Mouse (Mus musculus) lung, adult 18-20 months (tissue): ENCODE measurements around the gene Il15.

Experiments used
- DNase-seq, 2 experiments: peaks; one replicate each; pipeline ENCODE4 v3.0.0; 2022; ENCODE audit warnings: mixed read lengths in 2 of 2

The Il15 gene

GRCm38 (mm10) chr8:82402686-82403330, at the start of gene Il15:
Il15 (minus strand) TSS chr8:82403222.
- peak; percentile 83 to 89 for DNase-seq

- DNase-seq = no peak
Observed at GRCm38 (mm10) chr8:82444897-82445296, 41.9 kb upstream of the Il15 start.

- DNase-seq = peak; percentile 55 to 75
Observed at GRCm38 (mm10) chr8:82416587-82417340, 13.7 kb upstream of the Il15 start.

- no peak for DNase-seq
Observed at GRCm38 (mm10) chr8:82415485-82415884, 12.5 kb upstream of the Il15 start.

- no peak for DNase-seq
Observed at GRCm38 (mm10) chr8:82410135-82410534, 7.1 kb upstream of the Il15 start.

GRCm38 (mm10) chr8:82407060-82407459, 4.0 kb upstream of the Il15 start:
- DNase-seq = no peak

- no peak for DNase-seq
Observed at GRCm38 (mm10) chr8:82404068-82404467, 1.0 kb upstream of the Il15 start.

- peak; percentile 66 for DNase-seq
Observed at GRCm38 (mm10) chr8:82402261-82402685, 749 bp downstream of the Il15 start.

GRCm38 (mm10) chr8:82401490-82401889, 1.5 kb downstream of the Il15 start:
- no peak for DNase-seq

- DNase-seq = no peak
Observed at GRCm38 (mm10) chr8:82401059-82401458, 2.0 kb downstream of the Il15 start.

GRCm38 (mm10) chr8:82400376-82400775, 2.6 kb downstream of the Il15 start:
- no peak for DNase-seq

- DNase-seq = no peak
Observed at GRCm38 (mm10) chr8:82398546-82398945, 4.5 kb downstream of the Il15 start.

GRCm38 (mm10) chr8:82391258-82391657, 11.8 kb downstream of the Il15 start:
- no peak for DNase-seq

- DNase-seq = no peak
Observed at GRCm38 (mm10) chr8:82388356-82388902, 14.6 kb downstream of the Il15 start.

- no peak for DNase-seq
Observed at GRCm38 (mm10) chr8:82387614-82388013, 15.4 kb downstream of the Il15 start.

GRCm38 (mm10) chr8:82385867-82386266, 17.2 kb downstream of the Il15 start:
- DNase-seq = no peak

GRCm38 (mm10) chr8:82384458-82385234, 18.4 kb downstream of the Il15 start:
- no peak for DNase-seq

- peak; percentile 24 to 38 for DNase-seq
Observed at GRCm38 (mm10) chr8:82383346-82383745, 19.7 kb downstream of the Il15 start.

GRCm38 (mm10) chr8:82382316-82382715, 20.7 kb downstream of the Il15 start:
- no peak for DNase-seq

- no peak for DNase-seq
Observed at GRCm38 (mm10) chr8:82374470-82374869, 28.6 kb downstream of the Il15 start.

- no peak for DNase-seq
Observed at GRCm38 (mm10) chr8:82372846-82373245, 30.2 kb downstream of the Il15 start.

GRCm38 (mm10) chr8:82370657-82371056, 32.4 kb downstream of the Il15 start:
- DNase-seq = no peak

- DNase-seq = no peak
Observed at GRCm38 (mm10) chr8:82361061-82361460, 42.0 kb downstream of the Il15 start.
